Mouse (Mus musculus): ENCODE data around the gene Scfd2. TPM values are rescaled to one million over a fixed set of nuclear protein-coding genes. Genes with fewer than 3 reads are reported as not detected.

Scfd2 gene
- polyA plus RNA-seq, 1 experiment from 2014 or later: 12.9 TPM

GRCm38 (mm10) chr5:74476551-74476950, 55.0 kb downstream of the Scfd2 start:
- 70% methylated on average over 10 of the region's 10 CpGs for WGBS (ENCODE audit: insufficient replicate concordance)
- Histone ChIP-seq H3K27me3 (ENCODE audit: control insufficient read depth, insufficient read depth, low read length) (no peaks in the 10 kb centered on the region), H3K4me1 (ENCODE audit: control insufficient read depth, insufficient read depth, low read length) (peaks cover 3% of the 10 kb centered on the region; the same call in 1 of the 2 replicates), H3K36me3 (ENCODE audit: control insufficient read depth, insufficient read depth, low read length) (no peaks in the 10 kb centered on the region), H3K9ac (ENCODE audit: low read depth, low read length) (no peak overlapping the region), H3K4me2 (no peak overlapping the region), H3K27ac (ENCODE audit: low read depth, low read length) (no peak overlapping the region), H3K9me3 (replicated peaks; ENCODE audit: control insufficient read depth, low read length) (no peaks in the 10 kb centered on the region), H3K4me3 (ENCODE audit: low read depth, low read length) (no peak overlapping the region)
- ATAC-seq (replicated peaks; ENCODE audit: insufficient number of reproducible peaks, low FRiP score, low TSS enrichment): no peak

GRCm38 (mm10) chr5:74473117-74473516, 58.4 kb downstream of the Scfd2 start:
- no peak for ATAC-seq (replicated peaks; ENCODE audit: insufficient number of reproducible peaks, low FRiP score, low TSS enrichment)
- Histone ChIP-seq H3K36me3 (ENCODE audit: control insufficient read depth, insufficient read depth, low read length) (no peaks in the 10 kb centered on the region), H3K9ac (ENCODE audit: low read depth, low read length) (no peak overlapping the region), H3K4me1 (ENCODE audit: control insufficient read depth, insufficient read depth, low read length) (peaks cover 3% of the 10 kb centered on the region; the same call in 1 of the 2 replicates), H3K27ac (ENCODE audit: low read depth, low read length) (no peak overlapping the region), H3K4me3 (ENCODE audit: low read depth, low read length) (no peak overlapping the region), H3K27me3 (ENCODE audit: control insufficient read depth, insufficient read depth, low read length) (no peaks in the 10 kb centered on the region), H3K9me3 (replicated peaks; ENCODE audit: control insufficient read depth, low read length) (no peaks in the 10 kb centered on the region), H3K4me2 (no peak overlapping the region)
- 89% methylated on average over 11 of the region's 11 CpGs for WGBS (ENCODE audit: insufficient replicate concordance)

- no peaks in the 10 kb centered on the region for H3K36me3 ChIP-seq (ENCODE audit: control insufficient read depth, insufficient read depth, low read length)
- WGBS (ENCODE audit: insufficient replicate concordance): 91% methylated on average over 3 of the region's 3 CpGs
- no peaks in the 10 kb centered on the region for H3K4me1 ChIP-seq (ENCODE audit: control insufficient read depth, insufficient read depth, low read length)
- no peak overlapping the region for H3K4me3 ChIP-seq (ENCODE audit: low read depth, low read length)
- H3K9me3 ChIP-seq (replicated peaks; ENCODE audit: control insufficient read depth, low read length): no peaks in the 10 kb centered on the region
- ATAC-seq (replicated peaks; ENCODE audit: insufficient number of reproducible peaks, low FRiP score, low TSS enrichment): no peak
- H3K9ac ChIP-seq (ENCODE audit: low read depth, low read length): no peak overlapping the region
- no peak overlapping the region for H3K27ac ChIP-seq (ENCODE audit: low read depth, low read length)
- H3K4me2 ChIP-seq: no peak overlapping the region
- H3K27me3 ChIP-seq (ENCODE audit: control insufficient read depth, insufficient read depth, low read length): no peaks in the 10 kb centered on the region
Measured at GRCm38 (mm10) chr5:74470819-74471218, 60.7 kb downstream of the Scfd2 start.

- WGBS (ENCODE audit: insufficient replicate concordance): 60% methylated on average over 1 of the region's 1 CpGs
- Histone ChIP-seq H3K9me3 (replicated peaks; ENCODE audit: control insufficient read depth, low read length) (no peaks in the 10 kb centered on the region), H3K4me1 (ENCODE audit: control insufficient read depth, insufficient read depth, low read length) (no peaks in the 10 kb centered on the region), H3K9ac (ENCODE audit: low read depth, low read length) (no peak overlapping the region), H3K36me3 (ENCODE audit: control insufficient read depth, insufficient read depth, low read length) (no peaks in the 10 kb centered on the region), H3K27me3 (ENCODE audit: control insufficient read depth, insufficient read depth, low read length) (no peaks in the 10 kb centered on the region), H3K4me3 (ENCODE audit: low read depth, low read length) (no peak overlapping the region), H3K27ac (ENCODE audit: low read depth, low read length) (no peak overlapping the region), H3K4me2 (no peak overlapping the region)
- no peak for ATAC-seq (replicated peaks; ENCODE audit: insufficient number of reproducible peaks, low FRiP score, low TSS enrichment)
Measured at GRCm38 (mm10) chr5:74469620-74470019, 61.9 kb downstream of the Scfd2 start.

GRCm38 (mm10) chr5:74467753-74468152, 63.8 kb downstream of the Scfd2 start:
- WGBS (ENCODE audit: insufficient replicate concordance): 73% methylated on average over 3 of the region's 3 CpGs

GRCm38 (mm10) chr5:74456759-74457158, 74.8 kb downstream of the Scfd2 start:
- Histone ChIP-seq H3K27ac (ENCODE audit: low read depth, low read length) (no peak overlapping the region), H3K4me3 (ENCODE audit: low read depth, low read length) (no peak overlapping the region), H3K9me3 (replicated peaks; ENCODE audit: control insufficient read depth, low read length) (no peaks in the 10 kb centered on the region), H3K36me3 (ENCODE audit: control insufficient read depth, insufficient read depth, low read length) (no peaks in the 10 kb centered on the region), H3K27me3 (ENCODE audit: control insufficient read depth, insufficient read depth, low read length) (no peaks in the 10 kb centered on the region), H3K4me1 (ENCODE audit: control insufficient read depth, insufficient read depth, low read length) (no peaks in the 10 kb centered on the region), H3K9ac (ENCODE audit: low read depth, low read length) (no peak overlapping the region), H3K4me2 (no peak overlapping the region)
- no peak for ATAC-seq (replicated peaks; ENCODE audit: insufficient number of reproducible peaks, low FRiP score, low TSS enrichment)
- WGBS (ENCODE audit: insufficient replicate concordance): 88% methylated on average over 2 of the region's 2 CpGs

More at GRCm38 (mm10) chr5:74467753-74468152, 63.8 kb downstream of the Scfd2 start:
- no peak for ATAC-seq (replicated peaks; ENCODE audit: insufficient number of reproducible peaks, low FRiP score, low TSS enrichment)
- no peak overlapping the region for H3K27ac ChIP-seq (ENCODE audit: low read depth, low read length)
- no peak overlapping the region for H3K4me3 ChIP-seq (ENCODE audit: low read depth, low read length)
- no peaks in the 10 kb centered on the region for H3K9me3 ChIP-seq (replicated peaks; ENCODE audit: control insufficient read depth, low read length)
- H3K9ac ChIP-seq (ENCODE audit: low read depth, low read length): no peak overlapping the region
- no peaks in the 10 kb centered on the region for H3K36me3 ChIP-seq (ENCODE audit: control insufficient read depth, insufficient read depth, low read length)
- no peak overlapping the region for H3K4me2 ChIP-seq
- no peaks in the 10 kb centered on the region for H3K27me3 ChIP-seq (ENCODE audit: control insufficient read depth, insufficient read depth, low read length)
- H3K4me1 ChIP-seq (ENCODE audit: control insufficient read depth, insufficient read depth, low read length): no peaks in the 10 kb centered on the region

- 92% methylated on average over 6 of the region's 6 CpGs for WGBS (ENCODE audit: insufficient replicate concordance)
- ATAC-seq (replicated peaks; ENCODE audit: insufficient number of reproducible peaks, low FRiP score, low TSS enrichment): no peak
- no peak overlapping the region for H3K9ac ChIP-seq (ENCODE audit: low read depth, low read length)
- H3K4me3 ChIP-seq (ENCODE audit: low read depth, low read length): no peak overlapping the region
- H3K27ac ChIP-seq (ENCODE audit: low read depth, low read length): no peak overlapping the region
- no peak overlapping the region for H3K4me2 ChIP-seq
- no peaks in the 10 kb centered on the region for H3K36me3 ChIP-seq (ENCODE audit: control insufficient read depth, insufficient read depth, low read length)
- H3K9me3 ChIP-seq (replicated peaks; ENCODE audit: control insufficient read depth, low read length): no peaks in the 10 kb centered on the region
- no peaks in the 10 kb centered on the region for H3K27me3 ChIP-seq (ENCODE audit: control insufficient read depth, insufficient read depth, low read length)
- H3K4me1 ChIP-seq (ENCODE audit: control insufficient read depth, insufficient read depth, low read length): no peaks in the 10 kb centered on the region
Measured at GRCm38 (mm10) chr5:74455510-74456269, 75.9 kb downstream of the Scfd2 start.

GRCm38 (mm10) chr5:74455094-74455493, 76.5 kb downstream of the Scfd2 start:
- no peak for ATAC-seq (replicated peaks; ENCODE audit: insufficient number of reproducible peaks, low FRiP score, low TSS enrichment)
- H3K27me3 ChIP-seq (ENCODE audit: control insufficient read depth, insufficient read depth, low read length): no peaks in the 10 kb centered on the region
- no peak overlapping the region for H3K4me2 ChIP-seq
- no peaks in the 10 kb centered on the region for H3K9me3 ChIP-seq (replicated peaks; ENCODE audit: control insufficient read depth, low read length)
- H3K9ac ChIP-seq (ENCODE audit: low read depth, low read length): no peak overlapping the region
- H3K27ac ChIP-seq (ENCODE audit: low read depth, low read length): no peak overlapping the region
- no peaks in the 10 kb centered on the region for H3K36me3 ChIP-seq (ENCODE audit: control insufficient read depth, insufficient read depth, low read length)
- H3K4me1 ChIP-seq (ENCODE audit: control insufficient read depth, insufficient read depth, low read length): no peaks in the 10 kb centered on the region
- H3K4me3 ChIP-seq (ENCODE audit: low read depth, low read length): no peak overlapping the region
- WGBS (ENCODE audit: insufficient replicate concordance): 72% methylated on average over 9 of the region's 9 CpGs

- WGBS (ENCODE audit: insufficient replicate concordance): 61% methylated on average over 5 of the region's 5 CpGs
- Histone ChIP-seq H3K9ac (ENCODE audit: low read depth, low read length) (no peak overlapping the region), H3K36me3 (ENCODE audit: control insufficient read depth, insufficient read depth, low read length) (no peaks in the 10 kb centered on the region), H3K4me2 (no peak overlapping the region), H3K27ac (ENCODE audit: low read depth, low read length) (no peak overlapping the region), H3K9me3 (replicated peaks; ENCODE audit: control insufficient read depth, low read length) (no peaks in the 10 kb centered on the region), H3K4me3 (ENCODE audit: low read depth, low read length) (no peak overlapping the region), H3K27me3 (ENCODE audit: control insufficient read depth, insufficient read depth, low read length) (no peaks in the 10 kb centered on the region), H3K4me1 (ENCODE audit: control insufficient read depth, insufficient read depth, low read length) (peaks cover 5% of the 10 kb centered on the region; the same call in 1 of the 2 replicates)
- ATAC-seq (replicated peaks; ENCODE audit: insufficient number of reproducible peaks, low FRiP score, low TSS enrichment): no peak
Measured at GRCm38 (mm10) chr5:74450977-74451376, 80.6 kb downstream of the Scfd2 start.
